In genomic region chr6:54718779-54719685, GRCm38 (mm10) we compare ENCODE assay signal across 9 mouse cellular contexts. TPM values are rescaled to one million over a fixed set of nuclear protein-coding genes. Genes with fewer than 3 reads are reported as not detected.
A peak's percentile ranks its signal among the peaks of the same experiment; 100 is the strongest.
DNase-seq lines count a peak whose midpoint lies in the region; ATAC-seq and TF ChIP-seq lines count a peak whose summit lies in the region.
"Had no signal": no experiment of that assay in that cellular context is flagged by ENCODE, and none has a peak within 500 bp of the region (broad histone marks: within the 10 kb centered on the region; RNA-seq: fewer than 3 reads in every experiment).

No protein-coding gene starts in this region.

- no peak for DNase-seq in kidney, postnatal 25 days
- DNase-seq in liver, postnatal 0 days = peak; percentile 41
- no peak for DNase-seq in frontal cortex, postnatal 10 days (ENCODE audit: low spot score in 2 of 2)

- TF ChIP-seq EP300 in liver, postnatal 0 days (IDR thresholded peaks at IDR 0.05; ENCODE audit: low read depth) = no peak

- TF ChIP-seq CTCF in bone marrow, adult 2 months (IDR thresholded peaks at IDR 0.05; ENCODE audit: control insufficient read depth, insufficient read depth, low read length) = no peak
- TF ChIP-seq CTCF in liver, postnatal 0 days (IDR thresholded peaks at IDR 0.05; ENCODE audit: low read depth) = no peak

- 0 out of 2 replicates have a peak, but pooled peaks have one; percentile 33 for ATAC-seq in kidney, embryonic 15.5 days (replicated peaks; ENCODE audit: low FRiP score)
- ATAC-seq in CD4-positive, CD25-positive, alpha-beta regulatory T cell, adult 4 months = peak; percentile 73
- peak; percentile 65 for ATAC-seq in liver, postnatal 0 days
- no peak for ATAC-seq in erythroid progenitor cell, adult 5-6 weeks (replicated peaks; ENCODE audit: low FRiP score, poor library complexity, severe bottlenecking)
- ATAC-seq in kidney, embryonic 14.5 days (ENCODE audit: low FRiP score, low TSS enrichment) = no peak

- no peak overlapping the region for H3K4me2 ChIP-seq in kidney, embryonic 15.5 days
- peak overlapping the region; percentile 38 for H3K4me2 ChIP-seq in liver, postnatal 0 days (ENCODE audit: low read depth, low read length)
- no peak overlapping the region for H3K4me2 ChIP-seq in kidney, embryonic 14.5 days (replicated peaks; ENCODE audit: low read depth, low read length)

- TF ChIP-seq POLR2A in bone marrow, adult 2 months (IDR thresholded peaks at IDR 0.05; ENCODE audit: borderline replicate concordance, control insufficient read depth, low read depth, low read length) = no peak

- H3K4me3 ChIP-seq in kidney, embryonic 15.5 days (replicated peaks) = no peak overlapping the region
- peak overlapping the region; percentile 29 for H3K4me3 ChIP-seq in bone marrow, adult 2 months (replicated peaks; ENCODE audit: control insufficient read depth, low read depth, low read length)
- no peak overlapping the region for H3K4me3 ChIP-seq in liver, postnatal 0 days (ENCODE audit: low read depth, low read length)
- no peak overlapping the region for H3K4me3 ChIP-seq in kidney, embryonic 14.5 days (ENCODE audit: low read length)

- no peaks in the 10 kb centered on the region for H3K36me3 ChIP-seq in kidney, embryonic 15.5 days
- no peaks in the 10 kb centered on the region for H3K36me3 ChIP-seq in liver, postnatal 0 days (replicated peaks; ENCODE audit: insufficient read depth, low read length)
- no peaks in the 10 kb centered on the region for H3K36me3 ChIP-seq in kidney, embryonic 14.5 days (ENCODE audit: control insufficient read depth, insufficient read depth, low read length)

- H3K27me3 ChIP-seq in kidney, embryonic 15.5 days = no peaks in the 10 kb centered on the region
- H3K27me3 ChIP-seq in liver, postnatal 0 days (ENCODE audit: insufficient read depth, low read length) = no peaks in the 10 kb centered on the region
- H3K27me3 ChIP-seq in kidney, embryonic 14.5 days (ENCODE audit: control insufficient read depth, insufficient read depth, low read length) = no peaks in the 10 kb centered on the region

- H3K9me3 ChIP-seq in kidney, embryonic 15.5 days (replicated peaks) = no peaks in the 10 kb centered on the region
- no peaks in the 10 kb centered on the region for H3K9me3 ChIP-seq in liver, postnatal 0 days (ENCODE audit: low read length)
- H3K9me3 ChIP-seq in kidney, embryonic 14.5 days (ENCODE audit: control insufficient read depth, low read length) = no peaks in the 10 kb centered on the region

- WGBS in kidney, embryonic 15.5 days = 79% methylated on average over 15 of the region's 15 CpGs
- 11% methylated on average over 15 of the region's 15 CpGs for WGBS in bone marrow, adult 2 months
- 29% methylated on average over 15 of the region's 15 CpGs for WGBS in liver, postnatal 0 days (ENCODE audit: insufficient replicate concordance)
- WGBS in kidney, embryonic 14.5 days = 84% methylated on average over 15 of the region's 15 CpGs

- no peak overlapping the region for H3K27ac ChIP-seq in kidney, embryonic 15.5 days
- H3K27ac ChIP-seq in bone marrow, adult 2 months (ENCODE audit: control insufficient read depth, insufficient read depth, low read depth, low read length, poor library complexity) = peak overlapping the region; percentile 32
- H3K27ac ChIP-seq in liver, postnatal 0 days (ENCODE audit: low read depth) = peak overlapping the region; percentile 39; the same call in 1 of the 2 replicates
- H3K27ac ChIP-seq in kidney, embryonic 14.5 days (ENCODE audit: low read depth, low read length) = no peak overlapping the region
- H3K27ac ChIP-seq: kidney, postnatal 0 days had no signal

- H3K4me1 ChIP-seq in kidney, embryonic 15.5 days = 0 out of 2 replicates have a peak, but pooled peaks cover 4% of the 10 kb centered on the region
- H3K4me1 ChIP-seq in bone marrow, adult 2 months (ENCODE audit: control insufficient read depth, insufficient read depth, low read length) = peaks cover 4% of the 10 kb centered on the region
- peaks cover 21% of the 10 kb centered on the region for H3K4me1 ChIP-seq in liver, postnatal 0 days (ENCODE audit: insufficient read depth)
- H3K4me1 ChIP-seq in kidney, embryonic 14.5 days (ENCODE audit: control insufficient read depth, insufficient read depth, low read length) = no peaks in the 10 kb centered on the region

- H3K9ac ChIP-seq in kidney, embryonic 15.5 days = no peak overlapping the region
- no peak overlapping the region for H3K9ac ChIP-seq in liver, postnatal 0 days (replicated peaks)
- no peak overlapping the region for H3K9ac ChIP-seq in kidney, embryonic 14.5 days (ENCODE audit: low read depth, low read length)

RNA-seq across cellular contexts. Expression of gene Mturn, which starts 37.6 kb away (rescaled TPM):
- polyA plus RNA-seq in kidney, embryonic 15.5 days (2015; fragmentation: Nextera tagmentation; extraction: Ambion mirVana) = 6.0 and 6.9 TPM in 2 replicates
- 10 to 100 TPM; 22.2 to 26.3 TPM for polyA plus RNA-seq in CD4-positive, CD25-positive, alpha-beta regulatory T cell, adult 4 months (2017; shearing (Covaris generic))
- 4.4 and 4.6 TPM in 2 replicates for polyA plus RNA-seq in bone marrow, adult 2 months (2011; ENCODE audit: insufficient read depth, insufficient read length, low replicate concordance, missing spikeins)
- polyA plus RNA-seq in liver, postnatal 0 days (2015; fragmentation: Nextera tagmentation; extraction: Ambion mirVana) = 1.8 and 4.0 TPM in 2 replicates
- total RNA-seq in erythroid progenitor cell, adult 5-6 weeks (2015; ENCODE audit: low replicate concordance) = 13.7 and 23.1 TPM in 2 replicates
- 20.4 and 29.0 TPM in 2 replicates for total RNA-seq in erythroid progenitor cell, adult 5-6 weeks (2017; ENCODE audit: low replicate concordance)
- 3.8 and 4.2 TPM in 2 replicates for polyA plus RNA-seq in kidney, embryonic 14.5 days (2014; fragmentation: Nextera tagmentation; extraction: Ambion mirVana)

Comparison
In these comparisons a context has a peak if more than half of its experiments do, and no peak if none do; other contexts are left out.
1. ATAC-seq: peak in kidney, embryonic 15.5 days (single experiment), CD4-positive, CD25-positive, alpha-beta regulatory T cell, adult 4 months (single experiment) and liver, postnatal 0 days (single experiment); none in erythroid progenitor cell, adult 5-6 weeks (single experiment) and kidney, embryonic 14.5 days (single experiment).
2. H3K27ac ChIP-seq: peak in bone marrow, adult 2 months (single experiment) and liver, postnatal 0 days (single experiment); none in kidney, embryonic 15.5 days (single experiment) and kidney, embryonic 14.5 days (single experiment).